Mouse (Mus musculus): ENCODE data around the gene Kpna2.
A peak's percentile ranks its signal among the peaks of the same experiment; 100 is the strongest.
"Not testable (repeated sequence)": the region's sequence is repeated elsewhere in the genome, so short reads cannot be mapped to it uniquely, and the experiment has no call there.

The Kpna2 gene

DNA sequence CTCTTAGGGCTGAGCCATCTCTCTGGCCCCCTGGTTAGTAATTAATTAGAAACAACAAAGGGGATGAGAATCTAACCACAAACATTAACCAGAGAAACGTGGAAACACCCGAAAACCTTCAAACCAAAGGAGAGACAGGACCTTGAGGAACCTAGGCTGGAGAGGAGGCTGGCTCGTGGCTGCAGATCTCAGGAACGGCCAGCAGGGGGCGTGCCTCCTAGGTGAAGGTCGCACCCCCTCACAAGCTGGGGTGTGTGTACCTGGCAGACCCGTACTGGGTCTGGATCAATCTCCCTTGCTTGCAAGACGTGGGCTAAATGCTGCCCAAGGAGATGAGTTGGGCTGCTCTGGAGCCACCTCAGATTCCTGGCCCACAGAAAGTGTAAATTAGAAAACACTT, 19.3 kb upstream of the Kpna2 start:
- no peak for DNase-seq (ENCODE audit: low spot score in 2 of 2)

DNA sequence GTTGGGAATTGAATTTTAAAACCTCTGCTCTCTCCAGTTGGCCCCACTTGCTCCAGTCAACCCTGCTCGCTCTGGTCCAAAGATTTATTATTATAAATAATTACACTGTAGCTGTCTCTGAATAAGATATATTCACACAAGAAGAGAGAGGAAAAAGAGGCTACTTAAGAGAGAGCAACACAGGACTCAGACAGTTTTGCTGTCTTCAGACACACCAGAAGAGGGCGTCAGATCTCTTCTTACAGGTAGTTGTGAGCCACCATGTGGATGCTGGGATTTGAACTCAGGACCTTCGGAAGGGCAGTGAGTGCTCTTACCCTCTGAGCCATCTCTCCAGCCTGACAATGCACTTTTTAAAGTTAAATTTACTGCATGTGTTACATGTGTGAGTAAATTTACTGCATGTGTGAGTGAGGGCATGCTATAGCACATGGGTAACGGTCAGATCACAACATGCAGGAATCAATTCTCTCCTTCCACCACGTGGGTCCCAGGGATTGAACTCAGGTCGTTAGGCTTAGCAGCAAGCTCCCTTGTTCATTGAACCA, 18.1 kb upstream of the Kpna2 start:
- no peak for DNase-seq (ENCODE audit: low spot score in 2 of 2)

DNA sequence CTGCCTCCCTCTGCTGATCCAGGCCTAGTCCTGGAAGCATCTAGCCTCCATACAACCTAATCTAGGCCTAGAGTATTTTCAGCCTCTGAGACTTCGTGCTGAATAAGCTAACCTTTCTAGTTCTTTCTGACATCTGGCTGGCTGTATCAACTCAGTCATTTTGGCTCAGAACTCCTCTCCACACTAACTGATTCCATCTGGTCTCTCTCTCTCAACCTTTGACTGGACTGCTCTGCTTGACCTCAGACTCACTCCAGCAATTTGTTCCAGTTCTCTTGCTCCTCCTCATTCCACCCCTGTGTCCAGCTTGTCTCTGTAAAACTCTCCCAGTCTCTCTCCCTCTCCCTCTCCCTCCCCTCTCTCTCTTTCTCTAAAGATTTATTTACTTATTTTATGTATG, 17.6 kb upstream of the Kpna2 start:
- DNase-seq (ENCODE audit: low spot score in 2 of 2): no peak

DNA sequence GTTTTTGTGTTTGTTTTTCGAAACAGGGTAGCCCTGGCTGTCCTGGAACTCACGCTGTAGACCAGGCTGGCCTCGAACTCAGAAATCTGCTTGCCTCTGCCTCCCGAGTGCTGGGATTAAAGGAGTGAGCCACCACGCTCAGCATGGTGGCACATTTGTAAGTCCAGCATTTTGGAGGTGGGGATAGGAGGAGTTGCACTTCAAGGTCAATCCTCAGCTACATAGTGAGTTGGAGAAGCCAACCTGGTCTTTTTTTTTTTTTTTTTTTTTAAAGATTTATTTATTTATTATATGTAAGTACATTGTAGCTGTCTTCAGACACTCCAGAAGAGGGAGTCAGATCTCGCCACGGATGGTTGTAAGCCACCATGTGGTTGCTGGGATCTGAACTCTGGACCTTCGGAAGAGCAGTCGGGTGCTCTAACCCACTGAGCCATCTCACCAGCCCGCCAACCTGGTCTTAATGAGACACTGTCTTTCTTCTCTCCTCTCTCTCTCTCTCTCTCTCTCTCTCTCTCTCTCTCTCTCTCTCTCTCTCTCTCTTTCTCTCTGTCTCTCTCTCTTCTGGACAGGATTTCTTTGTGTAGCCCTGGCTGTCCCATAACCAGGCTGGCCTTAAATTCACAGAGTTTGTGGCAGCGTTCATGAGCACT, 16.3 kb upstream of the Kpna2 start:
- DNase-seq (ENCODE audit: low spot score in 2 of 2): not testable (repeated sequence)

DNA sequence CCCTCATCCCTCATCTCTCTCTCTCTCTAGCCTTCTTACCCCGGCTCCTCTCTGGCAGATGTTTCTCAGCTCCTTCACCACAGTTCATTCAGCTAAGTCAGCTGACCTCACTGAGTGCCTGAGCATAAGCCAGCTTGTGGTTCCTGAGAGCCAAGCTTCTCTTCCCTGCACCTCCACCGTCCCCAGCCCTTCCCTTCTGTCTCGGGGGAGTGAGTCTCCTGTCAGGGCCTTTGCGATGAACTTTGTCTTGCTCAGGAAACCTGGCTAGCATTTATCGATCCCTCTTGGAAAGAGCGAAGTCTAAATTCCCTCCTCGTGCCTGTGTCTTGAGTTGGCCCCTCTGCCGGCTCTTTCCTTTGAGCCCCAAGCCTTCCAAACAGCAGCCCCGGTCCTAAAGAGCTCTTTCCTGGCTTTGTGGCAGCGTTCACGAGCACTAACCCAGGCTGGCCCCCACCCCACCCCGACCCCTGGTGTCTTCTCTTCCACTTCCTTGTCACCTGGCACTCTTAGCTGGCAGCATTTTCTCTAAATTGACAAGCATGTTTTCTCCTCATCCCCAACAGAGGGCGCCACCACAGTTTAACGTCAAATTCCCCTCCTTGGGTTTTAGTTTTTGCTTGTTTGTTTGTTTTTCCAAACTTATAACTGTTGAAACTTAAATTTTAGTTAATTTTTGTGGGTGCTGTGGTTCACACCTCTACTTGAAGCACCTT, 15.4 kb upstream of the Kpna2 start:
- no peak for DNase-seq (ENCODE audit: low spot score in 2 of 2)

DNA sequence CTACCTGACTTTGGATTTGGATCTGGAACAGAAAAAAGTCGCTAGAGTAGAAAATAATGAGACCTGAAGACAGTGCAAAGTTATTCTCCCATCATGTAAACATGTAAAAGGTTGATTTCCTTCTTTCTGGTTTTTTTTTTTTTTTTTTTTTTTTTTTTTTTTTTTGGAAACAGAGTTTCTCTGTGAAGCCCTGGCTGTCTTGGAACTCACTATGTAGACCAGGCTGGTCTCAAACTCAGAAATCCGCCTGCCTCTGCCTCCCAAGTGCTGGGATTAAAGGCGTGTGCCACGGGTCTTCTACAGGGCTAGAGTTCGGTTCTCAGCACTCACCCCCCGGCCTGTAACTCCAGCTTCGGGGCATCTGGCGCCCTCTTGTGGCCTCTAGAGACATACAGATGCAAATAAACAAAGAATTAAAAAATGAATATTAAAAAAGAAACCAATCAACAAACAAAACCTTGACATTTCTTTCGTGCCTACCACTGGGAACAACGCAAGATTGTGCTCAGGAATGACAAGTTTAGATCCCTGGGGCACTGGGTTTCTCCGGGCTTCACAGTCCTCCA, 14.8 kb upstream of the Kpna2 start:
- DNase-seq (ENCODE audit: low spot score in 2 of 2): no peak

DNA sequence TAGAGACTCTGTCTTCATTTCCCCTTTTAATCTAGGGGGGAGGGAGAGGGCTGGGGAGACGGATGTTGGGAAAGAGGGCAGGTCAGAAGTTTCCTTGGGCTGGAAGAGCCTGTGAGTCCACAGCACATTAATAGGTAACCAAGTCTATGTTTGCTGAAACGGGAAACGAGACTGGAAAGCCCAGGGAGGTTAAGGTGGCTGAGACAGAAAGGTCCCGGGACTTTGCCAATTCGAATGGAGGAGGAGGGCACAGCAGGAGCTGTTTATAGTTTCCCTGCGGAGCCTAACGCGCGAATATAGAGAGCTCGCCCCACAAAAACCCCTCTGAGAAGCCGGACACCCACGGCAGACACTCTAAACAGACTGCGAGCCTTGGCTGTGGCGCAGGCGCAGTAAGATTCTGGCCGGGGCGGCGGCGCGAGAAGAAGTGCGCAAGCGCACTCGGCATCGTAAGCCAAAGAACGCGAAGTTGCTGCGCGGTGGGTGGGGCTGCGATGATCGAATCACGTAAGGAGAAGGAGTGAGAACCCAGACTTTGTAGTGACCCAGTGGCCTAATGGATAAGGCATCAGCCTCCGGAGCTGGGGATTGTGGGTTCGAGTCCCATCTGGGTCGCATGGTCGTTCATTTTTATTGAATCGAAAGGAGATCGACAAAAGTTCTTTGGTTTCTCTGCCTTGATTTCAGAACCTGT, 13.1 kb upstream of the Kpna2 start:
- DNase-seq (ENCODE audit: low spot score in 2 of 2): peak; percentile 99

DNA sequence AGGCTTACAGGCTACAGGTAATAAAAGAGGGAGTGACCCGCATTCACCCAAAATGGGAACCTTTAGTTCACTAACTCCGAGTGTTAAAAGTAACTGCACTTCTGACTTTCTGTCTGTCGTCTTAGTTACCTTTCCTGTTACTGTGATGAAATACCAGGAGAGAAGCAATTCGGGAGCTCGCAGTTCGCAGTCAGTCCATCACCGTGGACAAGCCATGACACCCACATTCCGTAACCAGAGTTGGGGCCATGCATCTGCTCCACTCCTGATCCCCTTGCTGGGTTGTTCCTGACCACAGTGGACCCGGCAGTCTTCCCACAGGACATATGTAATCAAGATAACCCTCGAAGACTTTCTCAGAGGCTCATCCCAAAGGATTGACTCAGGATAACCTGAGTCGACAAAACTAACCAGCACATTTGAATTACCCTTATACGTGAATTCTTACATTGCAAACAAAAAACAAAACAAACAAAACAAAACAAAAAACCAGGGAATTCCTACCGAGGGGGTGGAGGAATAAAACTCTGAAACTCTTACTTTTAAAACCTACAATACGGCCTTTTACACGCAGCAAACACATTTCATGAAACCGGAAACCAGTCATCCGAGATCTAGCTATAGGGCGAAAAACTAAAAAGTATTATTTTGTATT, 12.5 kb upstream of the Kpna2 start:
- DNase-seq (ENCODE audit: low spot score in 2 of 2): no peak

DNA sequence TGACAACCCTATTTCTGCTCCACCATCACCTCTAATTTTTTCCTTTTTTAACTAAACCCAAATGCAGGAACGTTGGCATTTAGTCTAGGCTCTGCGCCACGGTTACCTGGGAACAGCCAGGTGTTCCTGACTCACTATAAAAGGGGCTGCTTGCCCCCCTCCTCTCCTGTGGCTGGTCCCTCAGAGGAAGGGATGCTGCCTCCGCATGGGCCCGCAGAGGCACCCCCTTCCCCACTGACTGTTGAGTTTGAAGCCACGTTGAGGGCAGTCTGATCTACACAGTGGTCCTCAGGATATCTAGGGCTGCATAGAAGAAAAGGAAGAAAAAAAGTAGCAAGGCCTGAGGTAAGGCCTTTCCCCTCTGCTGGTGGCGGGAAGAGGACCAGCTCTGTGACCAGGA, 11.8 kb upstream of the Kpna2 start:
- DNase-seq (ENCODE audit: low spot score in 2 of 2): no peak

DNA sequence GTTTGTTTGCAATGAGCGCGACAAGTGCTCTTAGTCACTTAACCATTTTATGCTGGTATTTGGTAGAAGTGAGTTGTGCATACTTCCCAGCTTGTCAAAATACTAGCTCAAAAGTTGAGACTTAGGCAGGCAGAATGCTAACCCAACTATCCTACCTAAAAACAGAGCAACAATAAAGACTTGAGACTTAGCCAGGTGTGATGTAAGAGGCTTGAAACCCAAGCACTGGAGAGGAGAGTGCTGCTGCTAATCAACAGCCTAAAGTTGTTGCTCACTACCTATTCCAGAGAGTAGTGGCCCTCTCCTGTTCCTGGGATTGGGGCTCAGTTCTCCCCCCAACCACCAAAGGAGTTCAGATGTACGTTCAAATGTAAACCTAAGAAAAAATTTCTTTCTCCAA, 11.1 kb upstream of the Kpna2 start:
- no peak for DNase-seq (ENCODE audit: low spot score in 2 of 2)

DNA sequence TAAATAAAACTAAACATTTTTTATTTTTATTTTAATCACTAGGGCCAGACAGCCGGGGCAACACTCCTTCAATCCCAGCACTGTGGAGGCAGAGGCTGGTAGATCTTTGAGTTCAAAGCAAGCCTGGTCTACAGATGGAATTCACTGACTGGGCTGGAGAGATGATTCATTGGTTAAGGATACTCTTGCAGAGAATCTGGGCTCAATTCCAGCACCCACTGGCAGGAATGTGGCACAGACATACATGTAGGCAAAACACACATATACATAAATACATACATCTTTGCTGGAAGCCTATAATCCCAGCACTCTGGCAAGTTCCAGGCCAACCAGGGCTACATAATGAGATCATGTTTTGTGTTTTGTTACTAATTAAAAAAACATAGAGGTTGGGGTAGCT, 6.2 kb upstream of the Kpna2 start:
- DNase-seq (ENCODE audit: low spot score in 2 of 2): no peak

DNA sequence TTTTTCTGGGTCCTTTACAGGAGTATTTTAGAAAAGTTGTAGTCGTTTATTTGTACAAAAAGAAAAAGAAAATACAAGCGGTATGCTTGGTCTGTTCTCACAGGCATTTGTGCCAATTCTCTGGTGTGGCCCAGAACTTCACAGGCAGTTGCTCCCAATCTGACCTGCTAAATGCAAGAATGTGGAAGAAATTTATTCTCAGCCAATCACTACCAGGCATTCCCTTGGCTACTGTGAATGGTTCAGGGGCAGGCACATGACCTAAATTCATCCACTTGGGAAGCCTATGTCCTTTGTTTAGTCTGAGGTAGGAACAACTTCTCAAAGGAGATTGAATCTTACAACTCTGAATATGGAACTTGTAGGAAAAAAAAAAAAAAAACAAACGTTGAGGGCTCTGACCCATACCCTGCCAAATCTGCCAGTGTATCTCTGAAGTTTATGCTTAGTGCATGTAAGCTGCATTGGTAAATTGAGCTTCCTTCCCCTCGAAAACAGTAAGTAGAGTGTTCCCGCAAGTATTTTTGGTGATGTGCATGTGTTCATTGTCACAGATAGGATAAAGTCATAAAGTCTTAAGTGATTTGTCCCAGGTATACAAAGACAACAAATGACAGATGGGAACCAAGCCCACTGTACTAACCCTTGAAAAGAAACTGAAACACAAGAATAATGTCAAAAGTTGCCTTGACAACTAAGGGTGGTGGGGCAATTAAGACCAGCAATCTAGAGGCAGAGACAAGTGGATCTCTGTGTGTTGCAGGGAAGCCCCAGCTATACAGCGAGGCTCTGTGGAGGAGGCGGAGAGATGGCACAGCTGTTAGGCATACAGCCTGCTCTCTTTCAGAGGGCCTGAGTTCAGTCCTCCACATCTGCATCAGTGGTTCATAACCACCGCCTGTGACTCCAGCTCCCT, 2.7 kb upstream of the Kpna2 start:
- DNase-seq (ENCODE audit: low spot score in 2 of 2): no peak

DNA sequence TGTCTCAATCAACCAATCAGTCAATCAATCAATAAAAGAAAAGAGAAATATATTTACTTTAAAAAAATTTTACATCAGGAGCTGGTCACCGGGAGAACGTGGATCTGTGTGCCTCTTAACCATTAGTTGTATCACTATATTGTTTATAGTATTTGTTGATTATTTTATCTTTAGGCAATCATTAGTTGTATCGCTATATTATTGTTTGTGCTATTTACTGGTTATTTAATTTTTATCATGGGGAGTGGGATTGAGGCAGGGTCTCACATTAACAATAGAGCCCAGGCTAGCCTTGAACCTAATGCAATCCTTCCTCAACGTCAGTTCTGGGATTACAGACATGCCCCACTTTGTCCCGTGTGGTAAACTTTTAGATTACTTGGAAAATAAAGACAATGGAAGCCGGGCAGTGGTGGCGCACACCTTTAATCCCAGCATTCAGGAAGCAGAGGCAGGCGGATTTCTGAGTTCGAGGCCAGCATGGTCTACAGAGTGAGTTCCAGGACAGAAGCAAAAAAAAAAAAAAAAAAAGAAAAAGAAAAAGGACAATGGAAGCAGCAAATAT, 690 bp upstream of the Kpna2 start:
- no peak for DNase-seq (ENCODE audit: low spot score in 2 of 2)

DNA sequence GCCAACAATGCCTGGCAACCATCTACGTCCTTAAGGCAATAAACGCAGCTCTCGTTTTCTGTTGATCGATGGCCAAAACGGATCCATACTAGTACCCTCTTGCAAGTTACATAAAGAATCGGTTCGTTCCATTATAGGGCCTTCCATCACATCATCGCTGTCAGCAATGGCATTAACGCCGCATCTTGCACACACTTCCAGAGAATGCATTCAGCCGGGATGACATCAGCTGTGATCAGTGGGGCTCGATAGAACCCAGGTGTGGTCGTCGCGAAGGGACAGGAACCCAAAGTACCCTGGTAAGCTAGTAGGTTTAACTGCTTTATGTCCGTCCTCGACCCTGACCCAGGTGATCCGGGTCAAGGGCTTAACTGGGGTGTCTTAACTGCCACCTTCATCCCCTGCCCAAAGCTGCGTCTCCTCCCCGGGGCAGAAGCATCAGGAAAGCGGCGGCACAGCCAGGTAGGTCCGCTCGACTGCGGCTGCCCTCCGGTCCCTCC, 640 bp downstream of the Kpna2 start:
- no peak for DNase-seq (ENCODE audit: low spot score in 2 of 2)

DNA sequence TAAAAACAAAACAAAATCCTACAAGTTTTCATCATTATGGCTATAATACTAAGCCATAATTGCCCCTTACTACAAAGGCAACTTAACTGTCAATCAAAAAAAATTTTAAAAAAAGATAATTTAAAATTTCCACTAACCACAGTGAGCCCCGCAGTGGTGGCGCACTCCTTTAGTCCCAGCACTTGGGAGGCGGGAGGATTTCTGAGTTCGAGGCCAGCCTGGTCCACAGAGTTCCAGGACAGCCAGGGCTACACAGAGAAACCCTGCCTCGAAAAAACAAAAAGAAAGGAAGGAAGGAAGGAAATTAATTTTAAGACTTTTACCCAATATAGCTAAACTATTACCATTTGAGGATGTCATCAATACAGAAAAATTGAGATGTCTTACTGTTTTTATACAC, 1.4 kb downstream of the Kpna2 start:
- no peak for DNase-seq (ENCODE audit: low spot score in 2 of 2)

DNA sequence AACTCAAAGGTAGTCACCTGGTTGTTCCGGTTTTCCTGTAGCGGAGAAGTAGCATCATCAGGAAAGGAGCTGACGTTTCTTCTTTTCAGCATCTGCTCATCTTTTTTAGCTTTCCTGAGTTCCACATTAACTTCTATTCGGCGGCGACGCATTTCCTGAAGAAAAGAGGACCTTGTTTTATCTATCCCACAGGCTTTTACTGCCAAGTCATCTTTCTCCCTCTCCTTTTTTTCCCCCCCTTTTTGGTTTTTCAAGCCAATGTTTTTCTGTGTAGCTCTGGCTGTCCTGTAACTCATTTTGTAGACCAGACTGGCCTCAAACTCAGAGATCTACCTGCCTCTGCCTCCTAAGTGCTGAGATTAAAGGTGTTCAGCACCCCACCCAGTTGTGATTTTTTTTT, 2.8 kb downstream of the Kpna2 start:
- not testable (repeated sequence) for DNase-seq (ENCODE audit: low spot score in 2 of 2)

DNA sequence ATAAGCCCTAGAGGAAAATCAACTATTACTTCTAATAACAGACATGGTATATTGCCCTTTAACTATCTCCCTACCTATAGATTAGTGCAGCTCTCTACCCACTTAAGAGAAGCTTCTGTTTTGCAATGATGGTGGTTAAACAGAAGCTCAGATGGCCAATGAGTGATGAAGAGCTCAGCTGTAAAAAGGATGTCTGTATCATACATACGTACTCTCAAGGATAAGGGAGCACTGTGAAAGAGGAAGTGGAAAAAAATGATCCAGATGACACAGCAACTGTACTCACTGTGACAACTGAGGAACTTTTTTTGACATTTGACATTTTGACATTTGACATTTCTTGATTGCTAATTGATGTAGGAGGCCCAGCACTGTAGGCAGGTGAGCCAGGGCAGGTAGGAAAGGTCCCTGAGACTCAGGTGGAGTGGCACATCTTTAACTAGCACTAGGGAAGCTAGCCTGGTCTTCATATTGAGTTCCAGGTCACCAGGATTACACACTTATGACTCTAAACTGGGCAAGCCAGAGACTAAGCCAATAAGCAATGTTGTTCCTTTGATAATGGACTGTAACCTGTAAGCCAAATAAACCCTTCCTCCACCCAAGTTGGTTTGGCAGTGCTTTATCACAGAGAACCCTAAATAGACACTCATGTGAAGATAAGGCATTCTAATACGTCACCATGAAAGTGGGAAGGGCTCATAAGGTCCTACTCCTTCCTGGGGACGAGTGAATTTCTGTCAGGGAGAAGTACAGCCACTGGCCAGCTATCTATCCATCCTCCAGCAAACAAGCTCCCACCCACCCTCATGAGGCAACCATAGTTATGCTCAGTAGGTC, 4.9 kb downstream of the Kpna2 start:
- no peak for DNase-seq (ENCODE audit: low spot score in 2 of 2)

DNA sequence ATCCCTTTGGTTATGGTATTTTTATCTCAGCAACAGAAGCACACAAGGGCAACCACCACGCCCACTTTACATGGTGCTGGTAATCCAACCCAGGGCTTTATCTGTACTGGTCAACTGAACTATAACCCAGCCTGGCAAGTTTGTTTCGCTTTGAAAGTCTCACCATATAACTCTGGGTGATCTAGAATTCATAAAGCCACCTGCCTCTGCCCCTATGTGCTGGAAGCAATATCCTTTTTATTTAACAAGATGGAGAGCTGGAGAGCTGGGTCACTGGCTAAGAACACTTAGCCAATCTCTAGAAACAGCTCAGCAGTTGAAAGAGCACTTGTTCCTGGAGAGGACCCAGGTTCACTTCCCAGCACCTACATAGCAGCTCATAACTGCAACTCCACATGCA, 12.0 kb downstream of the Kpna2 start:
- DNase-seq (ENCODE audit: low spot score in 2 of 2): no peak

DNA sequence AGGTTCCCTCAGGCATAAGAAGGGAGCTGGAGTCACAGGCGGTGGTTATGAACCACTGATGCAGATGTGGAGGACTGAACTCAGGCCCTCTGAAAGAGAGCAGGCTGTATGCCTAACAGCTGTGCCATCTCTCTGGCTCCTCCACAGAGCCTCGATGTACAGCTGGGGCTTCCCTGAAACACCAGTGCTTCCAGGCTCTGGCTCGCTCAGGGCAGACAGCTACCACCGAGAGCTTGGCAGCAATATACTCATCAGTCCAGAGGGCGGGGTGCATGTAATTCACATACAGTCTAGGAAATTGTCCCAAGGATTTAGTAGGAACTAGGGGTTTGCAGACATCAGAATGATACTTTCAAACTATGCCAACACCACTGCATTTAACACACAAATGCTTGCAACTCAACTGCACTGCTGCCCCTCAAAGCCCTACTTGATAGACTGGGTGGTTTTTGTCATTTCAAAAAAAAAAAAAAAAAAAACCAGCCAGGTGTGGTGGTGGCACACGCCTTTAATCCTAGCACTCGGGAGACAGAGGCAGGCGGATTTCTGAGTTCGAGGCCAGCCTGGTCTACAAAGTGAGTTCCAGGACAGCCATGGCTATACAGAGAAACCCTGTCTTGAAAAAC, 13.2 kb downstream of the Kpna2 start:
- not testable (repeated sequence) for DNase-seq (ENCODE audit: low spot score in 2 of 2)

All from urinary bladder, postnatal 36 days (tissue).